Mouse (Mus musculus): ENCODE data around the gene Clasp2.
"Not testable (repeated sequence)": the region's sequence is repeated elsewhere in the genome, so short reads cannot be mapped to it uniquely, and the experiment has no call there.

Clasp2 gene

GRCm38 (mm10) chr9:113755888-113756719 is 14.8 kb downstream of the Clasp2 start:
- DNase-seq (ENCODE audit: low spot score in 2 of 2), result no peak

GRCm38 (mm10) chr9:113758472-113758871 is 17.2 kb downstream of the Clasp2 start:
- no peak for DNase-seq (ENCODE audit: low spot score in 2 of 2)

- DNase-seq (ENCODE audit: low spot score in 2 of 2), result no peak
Measured at GRCm38 (mm10) chr9:113759684-113760083, 18.4 kb downstream of the Clasp2 start.

GRCm38 (mm10) chr9:113762389-113762788 is 21.1 kb downstream of the Clasp2 start:
- DNase-seq (ENCODE audit: low spot score in 2 of 2), result no peak

GRCm38 (mm10) chr9:113763123-113763522 is 21.9 kb downstream of the Clasp2 start:
- no peak for DNase-seq (ENCODE audit: low spot score in 2 of 2)

- no peak for DNase-seq (ENCODE audit: low spot score in 2 of 2)
Measured at GRCm38 (mm10) chr9:113770640-113771039, 29.4 kb downstream of the Clasp2 start.

GRCm38 (mm10) chr9:113780863-113781262 is 39.6 kb downstream of the Clasp2 start:
- no peak for DNase-seq (ENCODE audit: low spot score in 2 of 2)

- DNase-seq (ENCODE audit: low spot score in 2 of 2), result no peak
Measured at GRCm38 (mm10) chr9:113782362-113783005, 41.2 kb downstream of the Clasp2 start.

- DNase-seq (ENCODE audit: low spot score in 2 of 2), result no peak
Measured at GRCm38 (mm10) chr9:113783674-113784073, 42.4 kb downstream of the Clasp2 start.

- DNase-seq (ENCODE audit: low spot score in 2 of 2), result not testable (repeated sequence)
Measured at GRCm38 (mm10) chr9:113789283-113789682, 48.0 kb downstream of the Clasp2 start.

- DNase-seq (ENCODE audit: low spot score in 2 of 2), result peak in 1 of 2 experiments; percentile 12
Measured at GRCm38 (mm10) chr9:113792651-113793512, 51.6 kb downstream of the Clasp2 start.

- DNase-seq (ENCODE audit: low spot score in 2 of 2), result no peak
Measured at GRCm38 (mm10) chr9:113793513-113793905, 52.2 kb downstream of the Clasp2 start.

- DNase-seq (ENCODE audit: low spot score in 2 of 2), result no peak
Measured at GRCm38 (mm10) chr9:113793966-113794365, 52.7 kb downstream of the Clasp2 start.

GRCm38 (mm10) chr9:113797206-113797605 is 55.9 kb downstream of the Clasp2 start:
- no peak for DNase-seq (ENCODE audit: low spot score in 2 of 2)

GRCm38 (mm10) chr9:113800671-113801070 is 59.4 kb downstream of the Clasp2 start:
- no peak for DNase-seq (ENCODE audit: low spot score in 2 of 2)

- DNase-seq (ENCODE audit: low spot score in 2 of 2), result no peak
Measured at GRCm38 (mm10) chr9:113802734-113803133, 61.5 kb downstream of the Clasp2 start.

- DNase-seq (ENCODE audit: low spot score in 2 of 2), result no peak
Measured at GRCm38 (mm10) chr9:113803751-113804150, 62.5 kb downstream of the Clasp2 start.

GRCm38 (mm10) chr9:113805359-113805758 is 64.1 kb downstream of the Clasp2 start:
- no peak for DNase-seq (ENCODE audit: low spot score in 2 of 2)

- DNase-seq (ENCODE audit: low spot score in 2 of 2), result no peak
Measured at GRCm38 (mm10) chr9:113811327-113811726, 70.1 kb downstream of the Clasp2 start.

GRCm38 (mm10) chr9:113811957-113812670 is 70.8 kb downstream of the Clasp2 start:
- DNase-seq (ENCODE audit: low spot score in 2 of 2), result no peak

GRCm38 (mm10) chr9:113812671-113813001 is 71.4 kb downstream of the Clasp2 start:
- no peak for DNase-seq (ENCODE audit: low spot score in 2 of 2)

GRCm38 (mm10) chr9:113813086-113813485 is 71.8 kb downstream of the Clasp2 start:
- no peak for DNase-seq (ENCODE audit: low spot score in 2 of 2)

All from spleen, postnatal 14 days (tissue).